Mouse (Mus musculus) CH12.LX (cell line): ENCODE results near the gene Rps27l. TPM values are rescaled to one million over a fixed set of nuclear protein-coding genes. Genes with fewer than 3 reads are reported as not detected.

Source experiments
- DNase-seq: peaks from one replicate; pipeline ENCODE4 v3.0.0-alpha.2; 2013; ENCODE audit errors: extremely low read depth
- H3K27ac ChIP-seq: 2 replicates; pipeline ENCODE4 v1.5.1; 2012; ENCODE audit warnings: low read depth, mild to moderate bottlenecking, control low read depth, moderate library complexity; ENCODE audit not compliant: insufficient read depth
- H3K27me3 ChIP-seq: replicated peaks from 2 replicates; pipeline ENCODE3; 2012; ENCODE audit warnings: inconsistent platforms
- H3K36me3 ChIP-seq, 2 experiments: replicated peaks in 1 of 2; 2 replicates each; pipeline versions ENCODE3 to v1.6.1; 2012; ENCODE audit warnings: inconsistent platforms in 1 of 2, low read length in 1 of 2, mild to moderate bottlenecking in 1 of 2, mixed read lengths in 1 of 2, moderate library complexity in 1 of 2; ENCODE audit not compliant: control insufficient read depth in 1 of 2, insufficient read depth in 1 of 2
- H3K4me1 ChIP-seq, 2 experiments: 2 replicates each; pipeline ENCODE4 v1.6.1; 2012; ENCODE audit warnings: inconsistent platforms in 1 of 2, moderate library complexity in 1 of 2; ENCODE audit not compliant: insufficient read depth in 2 of 2, control insufficient read depth in 1 of 2
- H3K4me2 ChIP-seq: 2 replicates; pipeline ENCODE4 v1.6.1; 2012; ENCODE audit warnings: low read depth, mild to moderate bottlenecking, control low read depth; ENCODE audit not compliant: poor library complexity, insufficient read depth, severe bottlenecking
- H3K4me3 ChIP-seq, 3 experiments: fragments of 150-350 bp in 1 of 3; sonication (generic) in 1 of 3; replicated peaks in 1 of 3; 2 replicates each; pipeline versions ENCODE3 to v1.5.1; 2011 to 2012; ENCODE audit warnings: low read depth in 2 of 3, low read length in 2 of 3, mild to moderate bottlenecking in 2 of 3, moderate library complexity in 2 of 3, control low read depth in 1 of 3, improper control_type of control experiment in 1 of 3, inconsistent platforms in 1 of 3, mixed read lengths in 1 of 3; ENCODE audit not compliant: poor library complexity in 1 of 3
- H3K79me2 ChIP-seq: replicated peaks from 2 replicates; pipeline ENCODE4 v1.6.1; 2012; ENCODE audit warnings: mild to moderate bottlenecking, moderate library complexity; ENCODE audit not compliant: control insufficient read depth, poor library complexity, insufficient read depth, severe bottlenecking; ENCODE audit errors: extremely low read depth
- H3K9ac ChIP-seq: 2 replicates; pipeline ENCODE4 v1.6.1; 2012; ENCODE audit warnings: low read depth, mild to moderate bottlenecking, control low read depth, moderate library complexity; ENCODE audit not compliant: insufficient read depth
- H3K9me3 ChIP-seq: replicated peaks from 2 replicates; pipeline ENCODE3; 2012; ENCODE audit warnings: low read length, inconsistent platforms, mixed read lengths
- CHD1 ChIP-seq: IDR thresholded peaks from 2 replicates; pipeline ENCODE4 v1.6.1; 2012; ENCODE audit warnings: low read depth, low read length, improper control_type of control experiment, inconsistent platforms
- CHD2 ChIP-seq: IDR thresholded peaks from 2 replicates; pipeline ENCODE4 v1.6.1; 2011; ENCODE audit warnings: low read length, improper control_type of control experiment
- EP300 ChIP-seq: IDR thresholded peaks from 2 replicates; pipeline ENCODE4 v1.6.1; 2011; ENCODE audit warnings: low read length, improper control_type of control experiment
- GABPA ChIP-seq: IDR thresholded peaks from 2 replicates; pipeline ENCODE4 v1.6.1; 2012; ENCODE audit warnings: low read depth, low read length, improper control_type of control experiment, inconsistent platforms; ENCODE audit not compliant: insufficient replicate concordance
- HCFC1 ChIP-seq: IDR thresholded peaks from 2 replicates; pipeline ENCODE4 v1.6.1; 2012; ENCODE audit warnings: low read depth, mild to moderate bottlenecking, inconsistent platforms, low read length, improper control_type of control experiment
- JUN ChIP-seq: IDR thresholded peaks from 2 replicates; pipeline ENCODE4 v1.6.1; 2011; ENCODE audit warnings: low read depth, mild to moderate bottlenecking, low read length, improper control_type of control experiment, moderate library complexity; ENCODE audit not compliant: insufficient read depth
- JUND ChIP-seq: conservative IDR thresholded peaks from 2 replicates; pipeline ENCODE4 v1.6.1; 2011; ENCODE audit warnings: low read depth, low read length, improper control_type of control experiment
- MAX ChIP-seq: IDR thresholded peaks from 2 replicates; pipeline ENCODE4 v1.6.1; 2011; ENCODE audit warnings: low read length, improper control_type of control experiment
- MAZ ChIP-seq: IDR thresholded peaks from 2 replicates; pipeline ENCODE4 v1.6.1; 2012; ENCODE audit warnings: low read depth, mild to moderate bottlenecking, inconsistent platforms, low read length, improper control_type of control experiment, moderate library complexity
- MEF2A ChIP-seq: IDR thresholded peaks from 2 replicates; pipeline ENCODE4 v1.6.1; 2014; ENCODE audit warnings: low read depth, mild to moderate bottlenecking, inconsistent platforms, low read length, improper control_type of control experiment, borderline replicate concordance
- MXI1 ChIP-seq: IDR thresholded peaks from 2 replicates; pipeline ENCODE4 v1.6.1; 2011; ENCODE audit warnings: mild to moderate bottlenecking, low read depth, low read length, improper control_type of control experiment
- MYC ChIP-seq: IDR thresholded peaks from 2 replicates; pipeline ENCODE4 v1.6.1; 2011; ENCODE audit warnings: low read depth, mild to moderate bottlenecking, improper control_type of control experiment, low read length
- POLR2A ChIP-seq: IDR thresholded peaks from 2 replicates; pipeline ENCODE4 v1.6.1; 2011; ENCODE audit warnings: low read depth, mild to moderate bottlenecking, improper control_type of control experiment, low read length
- POLR2AphosphoS2 ChIP-seq: IDR thresholded peaks from 2 replicates; pipeline ENCODE4 v1.6.1; 2011; ENCODE audit warnings: low read depth, low read length, improper control_type of control experiment
- SIN3A ChIP-seq: IDR thresholded peaks from 2 replicates; pipeline ENCODE4 v1.6.1; 2012; ENCODE audit warnings: low read length, improper control_type of control experiment, inconsistent platforms
- TBP ChIP-seq: conservative IDR thresholded peaks from 2 replicates; pipeline ENCODE4 v1.6.1; 2011; ENCODE audit warnings: low read depth, low read length, improper control_type of control experiment
- USF2 ChIP-seq: conservative IDR thresholded peaks from 2 replicates; pipeline ENCODE4 v1.6.1; 2011; ENCODE audit warnings: low read depth, low read length, improper control_type of control experiment
- ZC3H11A ChIP-seq: IDR thresholded peaks from 2 replicates; pipeline ENCODE4 v1.6.1; 2012; ENCODE audit warnings: low read depth, mild to moderate bottlenecking, inconsistent platforms, low read length, improper control_type of control experiment
- ZKSCAN1 ChIP-seq: IDR thresholded peaks from 2 replicates; pipeline ENCODE4 v1.6.1; 2012; ENCODE audit warnings: low read depth, inconsistent platforms, low read length, improper control_type of control experiment, borderline replicate concordance
- ZNF384 ChIP-seq: IDR thresholded peaks from 2 replicates; pipeline ENCODE4 v1.6.1; 2012; ENCODE audit warnings: low read depth, low read length, improper control_type of control experiment, inconsistent platforms
- dilution Hi-C: fragments of 300-500 bp; cut with MboI; formaldehyde crosslinking; loops from 2 replicates; pipeline ENCODE4 v1.14.3; 2020; ENCODE audit warnings: low sequenced_read_pairs; ENCODE audit not compliant: extremely low pct_unique_long_range_greater_than_20kb, extremely low pct_ligation_motif_present
- in situ Hi-C: fragments of 300-500 bp; cut with MboI; formaldehyde crosslinking; loops from 3 replicates; pipeline ENCODE4 v1.14.3; 2019; ENCODE audit warnings: low sequenced_read_pairs, low pct_ligation_motif_present, low pct_unique_long_range_greater_than_20kb, mixed read lengths
- polyA plus RNA-seq: library from polyadenylated mRNA; unstranded; fragments of >175 nt; gene quantifications from 2 replicates; pipeline ENCODE4 v1.2.1, GENCODE M21; 2012; ENCODE audit warnings: low read depth; ENCODE audit not compliant: insufficient read length
- total RNA-seq, 2 experiments: library from RNA; depleted of rRNA; stranded (reverse); fragments of 300-350 nt in 1 of 2; fragments of >200 nt in 1 of 2; gene quantifications; 2 replicates each; pipeline ENCODE4 v1.2.3; 2012 to 2014

The Rps27l gene
- total and polyA plus RNA-seq, 3 experiments, result 593 to 1,755 (median 694) TPM

DNA sequence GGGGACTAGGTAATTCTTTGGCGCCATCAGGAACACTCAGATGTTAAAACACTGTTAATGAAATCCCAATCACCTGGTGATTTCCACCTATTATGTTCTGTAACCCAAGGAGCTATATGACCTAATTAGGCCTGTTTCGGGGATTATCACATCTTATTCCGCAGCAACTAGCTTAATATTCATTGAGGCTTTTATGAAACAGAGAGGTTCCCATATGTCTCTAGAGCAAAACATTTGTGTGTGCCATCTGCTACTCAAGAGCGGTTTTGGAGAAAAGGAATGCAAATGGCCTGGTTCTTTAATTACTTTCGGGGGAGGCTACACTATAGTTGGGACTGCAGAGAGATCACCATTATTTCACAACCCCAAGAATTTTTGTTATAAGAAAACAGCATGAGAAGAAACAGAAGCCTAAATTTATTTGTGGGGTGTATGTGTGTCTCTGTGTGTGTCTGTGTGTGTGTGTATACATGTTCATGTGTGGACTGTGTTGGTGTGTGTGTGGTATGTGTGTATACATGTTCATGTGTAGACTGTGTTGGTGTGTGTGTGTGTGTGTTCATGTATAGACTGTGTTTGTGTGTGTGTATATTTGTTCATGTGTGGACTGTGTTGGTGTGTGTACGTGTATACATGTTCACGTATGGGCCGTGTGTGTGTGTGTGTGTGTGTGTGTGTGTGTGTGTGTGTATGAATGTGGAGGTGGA is 18.0 kb upstream of the Rps27l start:
- dilution Hi-C loops (no loop called here), in situ Hi-C loops (no loop called here)
- DNase-seq, result no peak
- TF ChIP-seq ZC3H11A (no peak), CHD2 (no peak)
- no peak overlapping the region for H3K4me3 ChIP-seq
- no peak overlapping the region for H3K27ac ChIP-seq
- H3K27me3 ChIP-seq, result no peaks in the 10 kb centered on the region
- no peaks in the 10 kb centered on the region for H3K9me3 ChIP-seq
- H3K79me2 ChIP-seq, result no peaks in the 10 kb centered on the region
- H3K9ac ChIP-seq, result no peak overlapping the region
- no peaks in the 10 kb centered on the region for H3K36me3 ChIP-seq
- H3K4me1 ChIP-seq, result peaks cover 0 to 7% of the 10 kb centered on the region in 2 experiments; a peak in 2 of 4 replicates
- no peak overlapping the region for H3K4me2 ChIP-seq

GRCm38 (mm10) chr9:66930351-66930750 is 15.5 kb upstream of the Rps27l start:
- TF ChIP-seq SIN3A, result no peak
- no peak for TF ChIP-seq JUND
- no peak for TF ChIP-seq MAX
- no peak for TF ChIP-seq TBP
- TF ChIP-seq JUN, result no peak
- no peak for TF ChIP-seq MAZ
- TF ChIP-seq MEF2A, result no peak
- TF ChIP-seq ZKSCAN1, result no peak
- no peak for TF ChIP-seq MYC
- no peak for TF ChIP-seq USF2
- TF ChIP-seq ZNF384, result no peak
- no peak for TF ChIP-seq HCFC1
- no peak for TF ChIP-seq GABPA
- TF ChIP-seq CHD1, result no peak
- TF ChIP-seq ZC3H11A, result no peak
- TF ChIP-seq EP300, result no peak
- no peak for TF ChIP-seq POLR2A
- no peak for TF ChIP-seq POLR2AphosphoS2
- no peak for TF ChIP-seq MXI1
- Histone ChIP-seq H3K4me2 (no peak overlapping the region), H3K36me3 (no peaks in the 10 kb centered on the region), H3K27ac (no peak overlapping the region), H3K9me3 (no peaks in the 10 kb centered on the region), H3K9ac (no peak overlapping the region), H3K27me3 (no peaks in the 10 kb centered on the region), H3K4me1 (peaks cover 0 to 7% of the 10 kb centered on the region in 2 experiments; a peak in 2 of 4 replicates), H3K4me3 (no peak overlapping the region), H3K79me2 (no peaks in the 10 kb centered on the region)
- in situ Hi-C loops, result no loop called here
- no peak for DNase-seq
- dilution Hi-C loops, result no loop called here
